Mouse (Mus musculus): Measurements from ENCODE around the gene Zcchc3. TPM values are rescaled to one million over a fixed set of nuclear protein-coding genes. Genes with fewer than 3 reads are reported as not detected.
"Not testable (repeated sequence)": the region's sequence is repeated elsewhere in the genome, so short reads cannot be mapped to it uniquely, and the experiment has no call there.

The Zcchc3 gene
- total RNA-seq (2021): 1 to 10 TPM; 5.4 to 7.8 TPM
- 3.3 and 3.7 TPM in 2 replicates for polyA plus RNA-seq (2012; rRNA removed)
- long read RNA-seq, transcript Zcchc3-201 (1 exons, 3,073 nt): major isoform, 12 of 12 reads
- long read RNA-seq, partial matches to known transcripts: 0 of 12 reads
- long read RNA-seq, other reads (novel, unspliced or antisense): 0 of 12 reads

DNA sequence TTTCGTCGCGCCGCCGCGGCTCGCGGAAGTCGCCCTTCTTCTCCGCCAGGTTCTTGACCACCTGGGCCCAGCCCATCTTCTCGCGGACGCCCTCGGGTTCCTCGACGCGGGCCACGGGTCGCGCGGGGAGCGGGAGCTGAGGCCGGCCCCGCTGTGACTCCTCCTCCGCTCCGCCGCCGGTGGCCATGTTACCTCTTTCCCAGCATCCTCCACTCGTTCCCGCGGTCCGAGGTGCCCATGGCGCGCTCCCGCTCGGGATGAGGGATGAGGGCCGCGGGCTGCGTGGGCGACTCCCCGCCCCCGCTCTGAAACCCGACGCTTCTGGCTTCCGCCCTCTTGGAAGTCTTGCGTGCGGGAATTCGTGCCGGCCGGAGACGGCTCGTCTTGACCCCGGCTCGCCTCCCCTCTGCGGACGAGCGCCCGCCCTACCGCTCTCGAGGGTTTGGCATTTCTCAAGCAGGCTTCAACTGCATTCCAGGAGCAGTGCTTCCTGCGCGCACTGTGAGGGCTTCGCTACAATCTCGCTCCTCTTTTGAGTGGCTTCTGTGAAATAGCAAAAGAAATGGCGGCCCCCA lies at the start of gene Zcchc3:
Zcchc3 (minus strand) TSS at position 437 of the 575 bp plus-strand sequence.
- peak; percentile 93 for DNase-seq

DNA sequence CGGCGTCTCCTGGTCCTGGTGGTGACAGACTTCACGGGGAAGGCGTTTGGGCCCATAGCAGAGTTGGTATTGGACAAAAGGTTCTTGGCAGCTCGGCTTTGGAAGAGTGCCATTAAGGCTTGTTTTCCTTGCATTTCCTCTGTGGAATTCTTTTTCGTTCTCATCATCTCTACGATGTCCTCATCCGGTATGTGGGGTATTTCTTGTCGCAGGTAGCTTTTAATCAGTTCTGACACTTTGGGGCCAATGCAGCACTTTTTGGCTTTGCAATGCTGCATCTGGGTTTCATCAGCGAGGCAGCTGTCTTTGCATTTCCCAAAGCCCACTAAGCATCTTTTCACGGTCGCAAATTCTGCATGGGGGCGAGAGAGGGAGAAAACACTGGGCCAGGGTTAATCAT lies 44.4 kb upstream of the Zcchc3 start:
- no peak for DNase-seq

DNA sequence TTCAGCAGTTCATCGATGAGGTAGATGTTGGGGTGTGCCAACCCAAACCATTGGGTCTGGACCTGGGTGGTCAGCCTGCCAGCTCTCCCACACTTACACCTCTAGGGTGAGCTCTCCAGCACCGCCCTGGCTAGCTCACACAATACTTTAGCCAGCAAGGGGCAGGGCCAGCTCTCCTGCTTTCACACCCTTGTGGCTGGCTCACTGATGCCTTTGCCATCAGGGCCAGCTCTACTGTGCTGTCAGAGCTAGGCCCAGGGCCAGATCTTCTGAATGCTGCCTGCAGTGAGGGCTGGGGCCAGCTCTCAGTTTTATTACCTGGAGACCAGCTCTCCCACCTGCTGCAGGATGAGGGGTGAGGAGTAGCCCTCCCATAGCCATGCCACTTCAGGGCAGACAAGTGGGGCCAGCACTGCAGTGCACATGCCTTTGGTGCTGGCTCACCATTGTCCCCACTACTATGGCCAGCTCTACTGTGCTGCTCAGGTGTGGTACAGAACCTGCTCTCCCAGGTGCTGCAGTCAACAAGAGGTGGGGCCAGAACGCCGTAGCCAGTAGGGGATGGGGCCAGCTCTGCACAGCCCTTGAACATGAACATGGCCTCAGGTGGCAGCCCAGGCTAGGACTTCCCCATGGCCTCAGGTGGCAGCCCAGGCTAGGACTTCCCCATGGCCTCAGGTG lies 37.4 kb upstream of the Zcchc3 start:
- no peak for DNase-seq

DNA sequence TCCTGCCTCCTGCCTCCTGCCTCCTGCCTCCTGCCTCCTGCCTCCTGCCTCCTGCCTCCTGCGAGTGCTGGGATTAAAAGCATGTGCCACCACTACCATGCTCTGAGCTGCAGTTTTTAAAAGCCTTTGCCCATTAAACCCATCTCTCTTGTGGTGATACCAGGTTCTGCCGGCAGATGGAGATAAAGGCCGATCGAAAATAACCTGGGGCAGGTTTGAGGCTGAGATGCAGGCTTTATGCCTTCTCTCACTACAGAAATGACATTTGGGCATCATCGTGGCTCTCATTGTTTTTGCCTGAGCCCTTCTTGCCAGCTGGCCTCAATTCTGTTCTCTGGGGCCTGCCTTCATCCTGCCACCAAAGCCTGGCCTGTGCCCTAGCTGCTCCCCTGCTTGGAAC lies 35.4 kb upstream of the Zcchc3 start:
- peak; percentile 47 for DNase-seq

DNA sequence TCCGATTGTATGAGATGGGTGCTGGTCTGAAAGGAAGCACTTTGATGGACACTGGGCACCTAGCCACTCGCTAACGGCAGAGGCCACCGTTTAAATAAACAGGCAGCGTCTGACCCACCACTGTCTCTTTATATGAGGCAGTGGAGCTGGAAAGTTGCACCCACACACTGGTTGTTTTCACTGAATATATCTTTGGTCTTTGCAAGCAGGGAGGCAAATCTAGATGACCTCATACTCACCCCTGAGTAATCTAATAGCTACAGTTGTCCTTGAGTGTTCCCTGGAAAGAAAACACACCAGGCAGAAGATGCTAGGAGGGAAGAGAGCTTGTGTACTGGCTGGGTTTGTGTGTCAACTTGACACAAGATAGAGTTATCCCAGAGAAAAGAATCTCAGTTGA lies 32.6 kb upstream of the Zcchc3 start:
- peak; percentile 13 for DNase-seq

DNA sequence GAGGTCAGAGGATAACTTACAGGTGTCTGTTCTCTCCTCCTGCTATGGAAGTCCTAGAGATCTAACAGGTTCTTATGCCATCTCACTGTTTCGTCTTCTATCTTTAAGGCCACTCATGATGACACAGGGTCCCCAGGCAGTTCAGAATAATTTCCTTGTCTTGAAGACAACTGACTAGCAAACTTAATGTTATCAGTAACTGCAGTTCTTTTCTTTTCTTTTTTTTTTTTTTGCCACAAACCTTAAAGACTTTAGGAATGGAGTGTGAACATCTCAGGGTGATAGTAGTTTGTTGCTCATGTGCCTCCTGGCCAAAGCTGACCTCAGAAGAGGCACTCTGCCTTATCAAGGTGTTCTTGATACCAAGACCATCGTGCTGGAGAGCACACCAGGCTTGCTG lies 31.8 kb upstream of the Zcchc3 start:
- no peak for DNase-seq

DNA sequence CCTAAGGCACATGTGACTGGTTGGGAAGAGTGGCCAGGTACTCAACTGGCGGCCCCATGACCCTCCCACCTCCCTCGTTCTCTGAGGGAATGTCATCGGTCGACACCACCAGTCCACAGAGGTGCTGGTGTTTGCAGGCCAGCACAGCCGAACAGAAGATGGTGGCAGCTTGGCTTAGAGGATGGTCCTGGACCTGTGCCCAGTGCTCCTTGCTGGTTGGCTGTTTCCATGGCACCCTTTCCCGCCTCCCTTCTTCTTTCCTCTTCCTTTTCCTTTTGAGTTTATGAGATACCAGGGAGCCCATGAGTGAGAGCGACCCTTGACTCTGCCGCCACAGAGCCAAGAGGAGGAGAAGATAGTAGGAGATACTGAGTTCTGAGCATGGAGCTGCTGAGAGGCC lies 28.5 kb upstream of the Zcchc3 start:
- DNase-seq: no peak

DNA sequence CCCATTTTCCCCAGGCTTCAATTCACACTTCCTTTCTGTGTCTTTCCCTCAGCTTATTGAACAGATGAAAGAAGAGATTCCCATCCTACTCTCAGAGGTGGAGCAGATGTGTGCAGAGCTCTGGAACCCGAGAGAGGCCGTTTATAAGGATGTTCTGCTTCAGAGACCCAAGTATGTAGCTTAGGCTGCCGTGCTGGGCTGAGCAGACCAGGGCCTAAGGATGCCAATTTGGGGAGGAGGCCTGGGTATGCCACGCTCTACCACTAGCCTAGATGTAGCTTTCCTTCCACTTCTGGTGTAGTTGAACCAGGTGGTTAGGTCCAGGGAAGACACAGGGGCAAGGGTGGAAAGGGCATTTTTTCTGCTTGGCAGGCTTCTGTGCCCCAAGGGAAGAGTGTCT lies 27.5 kb upstream of the Zcchc3 start:
- DNase-seq: no peak

DNA sequence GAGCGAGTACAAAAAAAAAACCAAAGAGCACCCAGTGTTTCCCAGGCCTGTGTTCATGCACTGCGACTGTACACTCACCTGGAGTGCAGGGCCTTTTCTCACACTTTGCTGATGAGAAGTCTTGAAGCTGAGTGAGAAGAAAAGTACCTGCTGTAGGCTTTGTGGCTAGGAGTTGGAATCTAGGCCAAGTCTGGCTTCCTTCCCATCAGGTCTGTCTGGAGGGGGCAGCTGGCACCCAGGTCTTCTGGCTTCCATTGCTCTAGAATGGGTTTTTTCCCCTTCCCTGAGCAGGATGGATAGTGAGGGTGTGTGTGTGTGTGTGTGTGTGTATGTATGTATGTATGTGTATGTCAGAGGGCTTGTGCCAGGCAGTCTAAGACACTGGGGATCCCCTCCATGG lies 25.0 kb upstream of the Zcchc3 start:
- DNase-seq: no peak

DNA sequence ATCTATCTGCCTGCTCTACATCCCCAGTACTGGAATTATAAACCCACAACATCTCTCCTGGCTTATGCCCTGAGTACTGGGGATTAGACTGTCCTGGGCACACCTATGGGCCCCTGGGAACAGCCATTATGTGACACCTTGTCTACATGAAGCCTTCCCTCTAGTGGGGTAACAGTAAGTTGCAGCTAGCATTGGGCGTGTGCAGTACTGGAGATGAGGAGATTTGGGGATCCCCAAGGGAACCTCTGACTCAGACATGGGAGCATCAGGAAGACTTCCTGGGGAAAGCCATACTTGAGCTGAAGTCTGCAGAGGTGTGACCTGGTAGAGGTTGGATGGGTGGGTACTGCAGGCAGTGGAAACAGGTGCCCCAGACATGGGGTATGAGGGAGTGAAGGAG lies 24.1 kb upstream of the Zcchc3 start:
- DNase-seq: no peak

DNA sequence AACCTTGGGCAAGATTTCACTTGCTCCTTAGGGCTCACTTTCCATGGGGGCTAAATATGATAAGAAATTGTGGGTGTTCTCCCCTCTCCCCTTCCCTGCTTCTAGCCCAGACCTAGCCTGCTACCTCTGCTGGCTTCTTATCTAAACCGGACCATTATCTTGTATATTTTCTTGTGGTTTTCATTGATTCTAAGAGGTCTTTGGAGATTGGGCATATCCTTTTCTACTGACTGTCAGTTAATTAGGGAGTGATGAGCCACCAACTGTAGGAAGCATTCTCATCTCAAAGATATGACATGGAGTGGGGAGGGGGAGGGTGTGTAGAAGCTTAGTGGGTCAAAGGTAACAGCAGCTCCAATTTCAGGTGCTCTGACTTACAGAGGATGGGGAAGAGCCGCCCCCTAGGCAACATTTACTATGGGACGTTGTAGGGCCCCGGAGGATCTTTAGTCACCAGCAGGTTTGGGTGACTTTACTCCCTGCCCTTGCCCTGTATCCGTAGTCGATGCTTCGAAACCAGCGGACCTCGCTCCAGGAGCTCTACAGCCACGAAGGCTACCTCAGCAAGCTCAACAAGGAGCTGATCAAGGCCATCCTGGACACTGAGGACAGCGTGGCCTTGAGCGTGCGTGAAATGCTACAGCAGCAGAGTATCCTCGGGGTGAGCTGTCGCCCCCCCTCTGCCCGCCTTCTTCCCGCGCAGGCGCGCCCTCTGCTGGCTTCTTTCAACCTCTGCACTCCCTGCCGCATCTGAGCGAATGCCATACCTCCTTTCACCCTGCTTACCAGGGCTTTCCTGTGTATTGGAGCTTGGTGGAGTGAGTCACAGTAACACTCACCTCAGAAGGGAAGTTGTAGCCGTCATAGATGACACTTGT lies 22.4 kb upstream of the Zcchc3 start:
- DNase-seq: peak; percentile 91

DNA sequence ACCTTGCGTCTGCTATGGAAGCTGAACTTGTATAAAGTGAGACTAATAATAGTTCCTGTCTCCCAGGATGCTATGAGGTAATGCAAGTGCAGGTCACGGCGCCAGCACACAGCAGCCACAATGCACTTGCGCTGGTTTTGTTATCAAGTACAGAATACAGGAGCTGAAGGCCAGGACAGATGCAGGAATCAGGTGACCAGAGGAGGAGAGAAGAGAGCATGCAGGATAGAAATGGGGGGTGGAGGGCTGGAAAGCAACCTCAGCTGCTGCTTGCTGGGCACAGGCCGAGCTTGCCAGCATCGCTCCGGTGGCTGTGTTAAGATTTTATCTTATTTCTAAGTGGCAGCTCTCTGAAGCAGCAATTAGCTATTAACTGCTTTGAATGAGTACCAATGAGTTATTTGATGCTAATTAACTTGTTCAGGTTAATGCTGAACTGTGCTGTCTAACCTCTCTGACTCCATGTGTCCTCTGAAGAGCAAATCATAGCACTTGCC lies 21.6 kb upstream of the Zcchc3 start:
- DNase-seq: no peak

DNA sequence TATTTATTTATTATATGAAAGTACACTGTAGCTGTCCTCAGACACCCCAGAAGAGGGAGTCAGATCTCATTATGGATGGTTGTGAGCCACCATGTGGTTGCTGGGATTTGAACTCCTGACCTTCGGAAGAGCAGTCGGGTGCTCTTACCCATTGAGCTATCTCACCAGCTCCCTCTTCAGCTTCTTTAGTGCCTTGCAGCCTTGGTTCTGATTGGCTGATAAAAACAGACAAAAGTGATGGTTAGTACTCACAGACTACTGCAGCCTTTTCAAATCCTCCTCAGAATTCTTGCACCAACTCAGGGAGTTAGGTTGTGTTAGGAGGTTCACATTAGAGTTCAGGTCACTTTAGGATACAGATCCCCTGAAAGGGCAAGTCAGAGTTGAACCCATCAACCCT lies 13.7 kb upstream of the Zcchc3 start:
- DNase-seq: not testable (repeated sequence)

DNA sequence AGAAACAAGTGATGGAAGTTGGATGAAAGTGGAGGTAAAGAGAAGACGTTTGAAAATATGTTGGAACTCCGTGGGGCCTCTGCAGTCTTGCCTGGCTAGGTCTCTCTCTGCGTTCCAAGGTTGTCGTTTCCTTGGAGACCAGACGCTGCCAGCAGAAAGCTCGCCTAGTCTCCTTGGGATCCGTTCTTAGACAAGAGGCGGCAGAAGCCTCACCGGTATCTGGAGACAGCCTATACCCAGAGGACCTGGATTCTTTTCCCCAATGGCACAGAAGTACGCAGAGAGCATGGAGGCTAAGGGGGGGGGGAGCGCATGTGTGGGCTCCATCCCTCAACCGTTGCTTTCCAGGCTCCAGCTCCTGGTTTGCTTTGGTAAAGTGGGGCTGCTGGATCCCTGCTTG lies 12.7 kb upstream of the Zcchc3 start:
- DNase-seq: peak; percentile 52

DNA sequence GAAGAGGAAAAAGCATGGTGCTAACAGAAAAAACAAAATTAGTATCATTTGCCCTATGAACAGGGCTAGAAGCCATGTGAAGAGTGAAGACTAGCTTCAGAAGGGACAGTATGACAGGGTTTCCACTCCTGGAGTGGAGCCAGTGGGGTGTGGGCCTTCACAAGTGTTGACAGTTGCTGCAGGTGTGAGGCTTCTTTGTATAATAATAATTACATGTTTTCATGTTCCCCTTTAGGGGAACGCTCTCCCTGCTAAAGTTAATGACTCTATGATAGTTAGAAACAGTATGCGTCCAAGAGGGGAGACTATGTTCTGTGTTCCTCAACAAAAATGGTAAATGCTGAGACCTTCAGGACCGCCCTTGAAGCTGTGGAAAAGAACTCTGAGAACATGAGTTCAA lies 959 bp upstream of the Zcchc3 start:
- no peak for DNase-seq

DNA sequence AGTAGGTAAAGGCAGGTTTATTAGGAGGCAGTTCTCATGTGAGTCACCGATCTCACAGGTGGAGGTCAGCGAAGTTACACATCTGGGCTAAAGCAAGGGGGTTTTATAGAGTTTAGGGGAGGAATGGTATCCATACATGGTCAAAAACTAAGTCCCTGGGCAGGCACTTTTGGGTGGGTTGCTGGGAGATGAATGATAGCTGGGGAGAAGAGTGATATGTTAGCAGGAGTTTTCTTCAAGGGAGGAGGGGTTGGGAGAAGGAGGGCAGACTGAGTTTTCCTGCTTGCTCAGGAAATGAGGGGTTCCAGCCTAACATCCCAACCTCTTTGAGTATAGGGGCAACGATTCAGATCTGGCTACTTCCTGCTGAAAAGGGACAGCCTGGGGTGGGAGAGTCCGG lies 460 bp upstream of the Zcchc3 start, which contains the start of gene 6820408C15Rik:
6820408C15Rik (plus strand) TSS at position 301 of the 400 bp plus-strand sequence.
- DNase-seq: no peak

DNA sequence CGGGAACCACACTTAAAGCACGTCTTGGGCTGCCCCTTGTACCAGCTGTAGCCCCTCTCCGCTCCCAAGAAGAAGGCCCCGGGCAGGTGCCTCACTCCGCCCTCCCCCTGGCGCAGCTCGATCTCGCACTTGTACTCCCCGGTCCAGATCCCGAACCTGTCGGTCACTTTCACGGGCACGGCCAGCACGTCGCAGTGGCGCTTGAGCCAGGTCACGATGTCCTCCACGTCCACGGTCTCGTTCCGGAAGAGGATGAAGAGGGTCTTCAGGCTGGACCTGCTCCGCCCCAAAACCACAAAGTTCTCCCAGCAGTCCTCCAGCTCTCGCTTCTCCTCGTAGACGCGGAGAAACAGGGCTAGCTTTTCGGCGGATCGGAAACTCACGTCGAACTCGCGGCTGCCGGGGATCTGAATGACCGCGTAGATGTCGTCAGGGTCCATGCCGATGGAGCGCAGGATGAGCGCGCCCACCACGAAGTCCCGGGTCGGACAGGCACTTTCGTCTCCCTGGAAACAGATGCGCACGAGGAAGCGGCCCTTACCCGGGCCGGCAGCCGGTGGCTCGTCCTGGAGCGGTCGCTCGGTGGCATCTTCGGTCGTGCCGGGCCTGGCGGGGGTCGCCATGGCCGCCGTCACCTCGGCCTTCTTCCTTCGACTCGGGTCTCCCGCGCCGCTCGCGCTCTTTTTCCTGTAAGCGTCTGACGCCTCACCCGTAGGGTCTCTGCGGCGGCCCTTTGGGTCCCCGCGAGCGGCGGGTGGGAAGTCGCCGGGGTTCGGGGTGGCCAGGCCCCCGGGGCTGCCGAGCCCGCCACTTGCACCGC lies 852 bp downstream of the Zcchc3 start:
- DNase-seq: no peak

DNA sequence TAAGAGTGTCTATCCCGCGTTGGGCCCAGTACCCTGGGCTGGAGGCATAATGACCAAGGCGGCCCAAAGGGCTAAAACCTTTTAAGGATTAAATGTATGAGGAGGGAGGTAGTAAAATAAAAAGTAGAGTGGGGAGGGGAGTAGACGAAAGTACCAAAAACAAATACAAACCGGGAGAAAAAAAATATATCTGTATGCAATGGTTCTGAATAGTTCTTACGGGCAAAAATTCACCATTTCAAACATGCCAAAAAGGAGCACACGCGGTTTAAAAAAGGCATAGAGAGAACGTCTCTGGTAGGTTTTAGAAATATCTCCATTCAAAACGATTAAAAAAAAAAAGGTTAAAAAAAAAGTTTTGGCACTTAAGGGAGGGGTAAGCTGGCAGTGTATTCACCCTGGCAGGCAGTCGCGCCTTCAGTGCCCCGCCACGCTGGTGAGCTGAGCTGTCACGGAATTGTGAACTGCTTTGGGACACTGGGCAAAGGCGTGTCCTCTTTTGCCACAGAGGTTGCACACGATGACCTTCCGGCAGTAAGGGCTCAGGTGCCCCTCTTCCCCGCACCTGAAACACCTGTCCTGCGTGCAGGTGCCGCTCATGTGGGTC lies 1.6 kb downstream of the Zcchc3 start:
- DNase-seq: peak; percentile 55

DNA sequence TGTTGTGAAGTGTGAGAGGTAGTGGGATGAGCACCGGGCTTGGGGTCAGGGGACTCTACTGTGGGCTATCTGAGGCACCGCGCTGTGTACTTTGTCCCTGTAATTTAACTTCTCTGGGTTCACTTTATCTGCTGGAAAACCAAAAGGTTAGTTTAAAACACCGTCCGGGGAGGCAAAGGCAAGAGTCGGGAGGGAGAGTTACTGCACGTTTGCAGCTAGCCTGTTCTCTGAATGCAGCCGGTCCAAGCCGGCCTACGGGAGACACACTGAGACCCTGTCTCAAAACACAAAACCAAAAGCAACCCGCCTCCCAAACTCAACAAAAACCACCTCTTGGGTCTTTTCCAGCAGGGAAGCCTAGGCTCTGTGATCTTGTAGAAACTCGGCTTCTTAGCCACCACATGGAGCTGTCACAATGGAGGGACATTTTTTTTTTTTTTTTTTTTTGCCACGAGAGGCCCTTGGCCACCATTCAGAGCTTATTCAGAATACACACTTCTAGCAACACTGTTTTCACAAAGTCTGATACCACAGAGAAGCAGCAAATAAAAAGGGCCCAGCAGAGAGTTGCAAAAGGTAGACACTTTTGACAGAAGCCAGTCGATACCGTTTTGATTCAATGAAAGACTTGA lies 2.2 kb downstream of the Zcchc3 start:
- peak; percentile 21 for DNase-seq

DNA sequence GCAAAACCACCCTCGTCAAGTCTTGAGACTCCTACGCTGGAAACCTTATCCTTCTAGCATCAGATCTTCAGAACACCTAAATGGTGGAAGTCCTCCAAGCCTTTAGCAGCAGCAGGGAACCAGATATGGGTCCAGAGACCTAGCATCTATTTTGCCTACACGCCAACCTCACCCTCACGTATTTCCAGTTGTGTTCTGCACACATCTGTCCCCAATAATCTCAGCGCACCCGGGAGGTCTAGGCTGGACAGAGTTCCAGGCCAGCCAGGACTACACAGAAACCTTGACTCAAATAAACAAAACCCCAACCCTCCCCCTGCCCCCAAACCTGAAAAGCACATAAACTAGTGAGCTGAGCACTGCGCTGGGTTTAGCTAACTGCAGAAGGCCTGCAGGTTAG lies 3.4 kb downstream of the Zcchc3 start:
- no peak for DNase-seq

DNA sequence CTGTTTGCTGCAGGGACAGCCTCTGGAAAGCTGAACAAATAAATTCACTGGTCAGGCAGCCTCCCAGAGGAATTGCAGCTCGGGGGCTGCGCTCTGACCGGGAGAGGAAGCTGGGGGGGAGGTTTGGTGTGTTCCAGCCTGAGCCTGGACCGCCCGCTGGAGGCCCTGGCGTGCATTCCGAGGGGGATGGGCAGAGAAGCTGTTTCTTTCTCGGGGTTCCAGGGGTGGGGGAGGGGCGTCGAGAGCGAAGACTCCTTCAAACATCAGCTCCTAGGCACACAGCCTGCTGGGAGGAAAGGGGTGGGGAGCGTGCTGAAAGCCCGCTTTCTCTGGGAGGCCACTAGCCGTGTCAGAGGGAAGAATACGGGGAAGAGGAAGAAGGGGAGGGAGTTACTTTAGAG lies 3.9 kb downstream of the Zcchc3 start:
- peak; percentile 54 for DNase-seq
